Mouse (Mus musculus): Measurements from ENCODE around the gene Nfkb2.

Gene Nfkb2

GRCm38 (mm10) chr19:46304216-46304841 lies at the start of gene Nfkb2:
Gene Nfkb2 (plus strand): TSS chr19:46304320.
- DNase-seq (ENCODE audit: low spot score in 2 of 2) = peak; percentile 98 to 99

GRCm38 (mm10) chr19:46264762-46265161 lies 39.4 kb upstream of the Nfkb2 start:
- DNase-seq (ENCODE audit: low spot score in 2 of 2) = no peak

- no peak for DNase-seq (ENCODE audit: low spot score in 2 of 2)
Measured at GRCm38 (mm10) chr19:46275307-46275706, 28.8 kb upstream of the Nfkb2 start.

- no peak for DNase-seq (ENCODE audit: low spot score in 2 of 2)
Measured at GRCm38 (mm10) chr19:46282081-46282849, 21.9 kb upstream of the Nfkb2 start.

DNA sequence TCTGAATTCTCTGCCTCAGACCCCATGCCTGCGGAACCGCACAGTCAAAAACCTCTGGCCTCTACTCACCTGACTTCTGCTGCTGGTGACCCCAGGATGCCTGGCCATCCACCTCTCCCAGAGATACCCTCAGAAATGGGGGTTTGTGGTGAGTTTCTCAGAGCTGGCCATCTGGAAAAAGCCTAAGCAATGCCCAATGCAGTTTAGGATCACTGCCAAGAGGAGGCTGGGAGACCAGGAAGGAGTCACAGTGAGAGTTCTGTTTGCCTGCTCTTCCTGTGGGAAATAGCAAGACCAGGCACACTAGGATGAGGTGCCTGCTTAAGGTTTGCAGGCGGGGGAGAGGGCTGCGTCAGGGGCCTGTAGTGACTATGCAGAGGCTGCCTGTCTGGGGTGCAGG lies 19.4 kb upstream of the Nfkb2 start:
- no peak for DNase-seq (ENCODE audit: low spot score in 2 of 2)

DNA sequence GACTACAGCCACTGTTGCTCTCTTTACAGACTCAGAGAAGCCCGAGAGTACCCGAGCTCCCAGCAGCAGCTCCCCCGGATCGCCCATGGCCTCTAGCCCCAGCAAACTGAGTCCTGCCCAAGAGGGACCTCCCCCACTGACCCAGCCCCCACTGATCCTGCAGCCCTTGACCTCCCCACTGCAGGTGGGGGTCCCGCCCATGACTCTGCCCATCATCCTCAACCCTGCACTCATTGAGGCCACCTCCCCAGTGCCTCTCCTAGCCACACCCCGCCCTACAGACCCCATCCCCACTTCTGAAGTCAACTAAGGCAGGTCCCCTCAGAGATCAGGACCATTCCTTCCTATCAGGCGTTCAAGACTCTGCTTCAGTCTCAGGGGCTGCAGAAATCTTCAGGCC lies 18.5 kb upstream of the Nfkb2 start:
- no peak for DNase-seq (ENCODE audit: low spot score in 2 of 2)

- no peak for DNase-seq (ENCODE audit: low spot score in 2 of 2)
Measured at GRCm38 (mm10) chr19:46286047-46286446, 18.1 kb upstream of the Nfkb2 start.

DNA sequence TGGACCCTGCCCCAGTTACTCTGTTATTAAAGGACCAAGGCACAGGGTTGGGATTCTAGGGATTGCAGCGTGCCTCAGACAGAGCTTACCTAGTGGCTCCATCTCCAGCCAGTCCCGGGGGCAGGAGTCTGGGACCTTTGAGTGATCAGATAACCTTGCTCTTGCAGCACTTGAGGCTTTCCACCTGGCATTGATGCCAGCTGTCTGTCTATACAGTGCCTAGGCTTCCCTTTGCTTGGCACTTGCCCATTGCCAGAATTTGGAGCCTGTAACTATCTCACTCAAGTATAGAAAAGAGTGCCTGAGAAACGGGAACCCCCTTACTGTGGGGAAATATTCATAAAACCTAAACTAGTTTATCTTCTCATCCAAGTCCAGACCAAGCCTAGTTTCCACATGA lies 17.2 kb upstream of the Nfkb2 start:
- DNase-seq (ENCODE audit: low spot score in 2 of 2) = no peak

- no peak for DNase-seq (ENCODE audit: low spot score in 2 of 2)
Measured at GRCm38 (mm10) chr19:46287566-46287965, 16.6 kb upstream of the Nfkb2 start.

DNA sequence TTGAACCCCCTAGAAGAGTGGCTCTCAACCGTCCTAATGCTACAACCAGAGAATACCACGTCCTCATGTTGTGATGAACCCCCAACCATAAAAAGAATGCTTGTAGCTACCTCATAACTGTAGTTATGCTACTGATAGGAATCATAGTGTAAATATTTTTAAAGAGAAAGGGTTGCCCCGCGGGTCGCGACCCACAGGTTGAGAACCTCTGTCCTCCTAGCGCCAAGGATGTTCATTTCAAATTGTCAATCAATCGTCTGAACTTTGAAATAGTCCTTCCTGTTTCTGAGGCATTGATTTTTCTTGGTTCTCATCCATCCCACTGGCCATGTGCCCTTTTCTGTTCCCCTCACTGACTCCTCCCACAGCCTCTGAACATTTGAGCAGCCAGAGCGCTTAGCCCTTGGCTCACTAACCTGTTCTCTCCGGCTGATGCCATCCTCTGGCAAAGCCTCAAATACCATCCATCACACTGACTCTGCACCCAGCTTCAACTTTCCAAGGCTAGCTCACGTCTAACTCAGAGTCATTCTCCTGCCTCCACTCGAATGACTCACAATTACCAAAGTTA lies 13.5 kb upstream of the Nfkb2 start:
- no peak for DNase-seq (ENCODE audit: low spot score in 2 of 2)

GRCm38 (mm10) chr19:46296938-46297337 lies 7.2 kb upstream of the Nfkb2 start:
- no peak for DNase-seq (ENCODE audit: low spot score in 2 of 2)

DNA sequence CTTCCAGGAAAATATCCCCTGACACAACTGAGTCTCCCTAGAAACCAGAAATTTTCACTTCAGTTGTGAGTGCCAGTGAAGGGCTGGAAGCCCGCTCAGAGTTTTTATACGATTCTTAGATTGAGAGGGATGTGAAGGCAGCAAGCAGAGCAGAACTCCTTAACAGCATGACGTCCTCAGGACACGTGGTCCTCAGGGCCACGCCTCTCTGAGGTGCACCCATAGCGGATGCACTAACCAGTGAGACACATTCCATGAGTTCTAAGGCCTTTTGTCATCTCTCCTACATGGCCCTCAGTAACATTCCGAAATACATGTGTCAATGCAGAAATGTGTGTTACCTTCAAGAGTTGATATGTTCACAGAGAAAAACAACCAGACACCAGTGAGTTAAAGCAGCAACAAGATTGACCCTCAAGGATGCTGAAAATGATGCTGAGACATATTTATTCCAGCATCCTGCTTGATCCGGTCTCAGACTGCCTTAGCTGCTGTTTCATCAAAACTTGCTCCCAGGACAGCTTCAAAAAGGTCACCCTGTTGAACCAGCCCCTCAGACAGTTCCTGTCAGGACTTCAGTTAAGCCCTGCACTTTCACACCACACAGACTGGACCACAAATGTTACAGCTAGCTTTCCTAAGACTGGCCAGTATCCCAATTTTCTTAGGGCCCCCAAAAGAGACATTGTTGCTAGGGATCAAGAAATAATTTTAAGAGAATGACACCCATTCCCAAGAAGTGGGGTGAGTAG lies 3.6 kb upstream of the Nfkb2 start:
- DNase-seq (ENCODE audit: low spot score in 2 of 2) = no peak

GRCm38 (mm10) chr19:46302551-46302950 lies 1.6 kb upstream of the Nfkb2 start:
- DNase-seq (ENCODE audit: low spot score in 2 of 2) = no peak

- no peak for DNase-seq (ENCODE audit: low spot score in 2 of 2)
Measured at GRCm38 (mm10) chr19:46303251-46304215, 587 bp upstream of the Nfkb2 start.

DNA sequence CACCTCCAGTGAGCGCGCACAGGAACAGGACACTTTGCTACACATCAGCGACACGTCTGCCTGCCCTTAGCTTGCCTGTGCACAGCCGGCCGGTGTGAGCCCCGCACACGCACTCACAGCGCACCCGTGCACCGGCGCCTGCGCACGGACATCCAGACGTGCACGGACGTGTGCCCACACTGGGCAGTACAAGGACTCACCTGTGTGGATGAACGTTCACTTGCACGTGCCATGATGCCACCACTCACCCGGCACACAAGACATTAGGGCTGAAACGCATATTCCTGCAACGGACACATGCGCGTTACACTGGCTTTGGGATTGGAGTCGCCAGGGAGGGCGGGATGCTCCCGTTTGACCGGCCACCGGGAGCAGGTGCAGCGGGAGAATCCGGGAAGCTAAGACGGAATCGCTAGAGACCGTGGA lies 801 bp downstream of the Nfkb2 start:
- DNase-seq (ENCODE audit: low spot score in 2 of 2) = no peak

DNA sequence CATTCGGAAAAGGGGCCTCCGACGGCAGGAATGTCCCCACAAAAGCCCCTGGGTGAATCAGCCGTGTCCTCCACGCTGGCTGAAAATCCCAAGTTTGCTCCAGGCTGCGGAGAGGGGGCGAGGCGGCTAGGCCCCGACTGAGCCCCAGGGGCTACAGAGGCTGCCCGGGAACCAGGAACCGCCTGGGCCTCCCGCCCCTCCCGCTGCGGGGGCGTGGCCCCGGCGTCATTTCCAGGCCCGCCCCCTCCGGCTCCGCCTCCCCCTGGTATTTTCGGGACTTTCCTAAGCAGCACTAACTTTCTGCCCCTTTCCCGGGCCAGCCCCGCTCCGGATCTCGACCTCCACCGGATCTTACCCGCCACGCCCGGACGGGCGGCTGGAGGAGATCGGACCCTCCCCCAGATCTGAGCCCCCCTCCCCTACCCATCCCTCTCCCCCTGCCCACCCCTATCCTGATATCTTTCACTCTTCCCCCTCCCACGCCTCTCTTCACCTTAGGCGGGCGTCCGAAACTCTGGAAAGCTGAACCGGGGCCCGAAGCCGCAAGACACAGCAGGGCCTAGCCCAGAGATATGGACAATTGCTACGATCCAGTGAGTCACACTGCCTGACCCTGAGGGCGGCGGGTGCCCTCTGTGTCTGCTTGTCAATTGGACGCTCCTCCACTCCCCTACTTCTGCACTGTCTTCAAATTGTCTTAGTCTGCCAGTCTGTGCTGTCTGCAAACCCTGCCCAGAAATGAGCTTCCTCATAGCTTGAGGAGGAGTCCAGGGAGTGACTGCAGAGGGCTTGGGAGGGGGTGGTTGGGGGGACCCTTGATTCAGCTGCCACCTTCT lies 1.5 kb downstream of the Nfkb2 start:
- peak; percentile 89 to 92 for DNase-seq (ENCODE audit: low spot score in 2 of 2)

GRCm38 (mm10) chr19:46306268-46306610 lies 2.1 kb downstream of the Nfkb2 start:
- no peak for DNase-seq (ENCODE audit: low spot score in 2 of 2)

GRCm38 (mm10) chr19:46306751-46307289 lies 2.7 kb downstream of the Nfkb2 start:
- DNase-seq (ENCODE audit: low spot score in 2 of 2) = no peak

DNA sequence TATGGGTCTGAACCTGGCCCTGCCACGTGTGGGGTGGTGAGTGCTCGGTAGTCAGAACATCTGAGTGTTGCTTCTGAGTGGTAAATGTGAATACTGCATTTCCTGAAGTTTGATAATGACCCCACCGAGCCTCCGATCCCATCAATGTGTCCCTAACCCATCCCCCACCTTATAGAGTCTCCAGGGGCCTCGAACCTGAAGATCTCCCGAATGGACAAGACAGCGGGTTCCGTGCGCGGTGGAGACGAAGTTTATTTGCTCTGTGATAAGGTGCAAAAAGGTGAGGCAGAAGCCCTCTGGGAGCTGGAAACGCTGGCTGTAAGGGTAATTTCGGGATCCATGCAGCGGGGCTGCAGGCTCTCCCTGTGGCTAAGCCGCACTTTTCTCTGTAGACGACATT lies 3.7 kb downstream of the Nfkb2 start:
- no peak for DNase-seq (ENCODE audit: low spot score in 2 of 2)

- DNase-seq (ENCODE audit: low spot score in 2 of 2) = no peak
Measured at GRCm38 (mm10) chr19:46308303-46308702, 4.2 kb downstream of the Nfkb2 start.

Measured in heart, adult 9 months (tissue).